Mouse (Mus musculus) brown adipose tissue, adult 24 weeks (tissue): ENCODE results near the gene Morc3. TPM values are rescaled to one million over a fixed set of nuclear protein-coding genes. Genes with fewer than 3 reads are reported as not detected.

Experiments used
- H3K27ac ChIP-seq: fragments of 200-500 bp; replicated peaks from 2 replicates; pipeline ENCODE4 v1.5.1; 2012; ENCODE audit warnings: low read depth, mild to moderate bottlenecking, low read length
- H3K4me1 ChIP-seq: fragments of 200-500 bp; 2 replicates; pipeline ENCODE4 v1.6.1; 2012; ENCODE audit warnings: low read length, mixed read lengths; ENCODE audit not compliant: control insufficient read depth, insufficient read depth, insufficient read length
- H3K4me3 ChIP-seq: fragments of 200-500 bp; 2 replicates; pipeline ENCODE4 v1.5.1; 2012; ENCODE audit warnings: low read depth, mild to moderate bottlenecking, low read length, moderate library complexity; ENCODE audit not compliant: insufficient read depth
- polyA plus RNA-seq: library from polyadenylated mRNA; stranded (reverse); fragments of >200 nt; gene quantifications from 2 replicates; pipeline ENCODE4 v1.2.4, GENCODE M21; 2012; ENCODE audit not compliant: missing spikeins, insufficient read depth, insufficient read length

The Morc3 gene
- polyA plus RNA-seq, 1 experiment = 9.4 TPM

DNA sequence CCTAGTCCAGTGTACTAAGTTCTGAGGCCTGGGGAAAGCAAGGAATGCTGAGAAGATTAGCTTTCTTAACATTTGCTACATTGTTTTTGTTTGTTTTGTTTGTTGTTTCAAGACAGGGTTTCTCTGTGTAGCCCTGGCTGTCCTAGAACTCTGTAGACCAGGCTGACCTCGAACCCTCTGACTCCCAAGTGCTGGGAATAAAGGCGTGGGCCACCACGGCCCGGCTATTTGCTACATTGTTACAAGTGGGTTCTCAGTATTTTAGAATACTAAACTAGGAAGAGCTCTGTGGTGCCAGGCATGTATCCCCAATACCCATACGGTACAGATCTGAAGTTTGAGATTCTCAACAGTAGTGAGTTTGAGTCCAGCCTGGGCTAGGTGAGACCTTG lies 52.8 kb downstream of the Morc3 start:
- peak overlapping the region; percentile 70 for H3K4me3 ChIP-seq
- H3K4me1 ChIP-seq = no peaks in the 10 kb centered on the region
- no peak overlapping the region for H3K27ac ChIP-seq

DNA sequence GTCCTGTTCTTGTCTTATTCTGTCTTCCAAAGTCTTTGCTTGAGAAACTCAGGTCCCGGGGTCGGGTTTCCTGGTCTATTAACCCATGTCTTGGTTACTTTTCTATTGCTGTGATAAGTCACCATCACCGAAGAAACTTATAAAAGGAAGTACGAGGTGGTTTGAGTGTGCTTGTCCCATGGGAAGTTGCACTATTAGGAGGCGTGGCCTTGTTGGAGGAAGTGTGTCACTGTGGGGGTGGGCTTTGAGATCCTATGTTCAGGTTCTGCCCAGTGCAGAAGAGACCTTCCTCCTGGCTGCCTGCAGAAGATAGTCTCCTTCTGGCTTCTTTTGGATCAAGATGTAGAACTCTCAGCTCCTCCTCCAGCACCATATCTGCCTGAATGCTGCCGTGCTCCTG lies 56.6 kb downstream of the Morc3 start:
- H3K4me1 ChIP-seq = no peaks in the 10 kb centered on the region
- H3K27ac ChIP-seq = no peak overlapping the region
- no peak overlapping the region for H3K4me3 ChIP-seq

DNA sequence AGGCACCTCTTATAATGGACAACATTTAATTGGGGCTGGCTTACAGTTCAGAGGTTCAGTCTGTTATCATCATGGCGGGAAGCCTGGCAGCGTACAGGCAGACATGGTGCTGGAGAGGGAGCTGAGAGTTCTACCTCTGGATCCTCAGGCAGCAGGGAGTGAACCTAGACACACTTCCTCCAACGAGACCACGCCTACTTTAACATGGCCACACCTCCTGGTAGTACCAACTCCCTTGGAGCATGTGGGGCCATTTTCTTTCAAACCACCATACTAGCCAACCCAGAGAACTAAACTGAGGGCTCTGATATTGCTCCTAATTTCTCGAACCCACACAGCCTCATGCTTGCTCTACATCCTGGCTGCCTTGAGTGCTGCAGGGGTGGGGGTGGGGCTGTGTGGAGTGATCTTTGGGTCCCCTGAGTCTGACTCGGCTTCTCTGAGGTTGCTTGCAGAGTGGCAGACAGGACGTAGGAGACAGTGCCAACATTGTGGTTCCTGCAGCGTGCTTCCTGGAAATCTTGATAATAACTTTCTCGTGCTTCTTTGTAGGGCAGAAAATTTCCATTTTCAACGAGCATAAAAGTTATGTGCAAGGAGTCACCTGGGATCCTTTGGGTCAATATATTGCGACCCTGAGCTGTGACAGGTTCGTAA lies 59.2 kb downstream of the Morc3 start:
- Histone ChIP-seq H3K4me3 (no peak overlapping the region), H3K27ac (no peak overlapping the region), H3K4me1 (no peaks in the 10 kb centered on the region)

DNA sequence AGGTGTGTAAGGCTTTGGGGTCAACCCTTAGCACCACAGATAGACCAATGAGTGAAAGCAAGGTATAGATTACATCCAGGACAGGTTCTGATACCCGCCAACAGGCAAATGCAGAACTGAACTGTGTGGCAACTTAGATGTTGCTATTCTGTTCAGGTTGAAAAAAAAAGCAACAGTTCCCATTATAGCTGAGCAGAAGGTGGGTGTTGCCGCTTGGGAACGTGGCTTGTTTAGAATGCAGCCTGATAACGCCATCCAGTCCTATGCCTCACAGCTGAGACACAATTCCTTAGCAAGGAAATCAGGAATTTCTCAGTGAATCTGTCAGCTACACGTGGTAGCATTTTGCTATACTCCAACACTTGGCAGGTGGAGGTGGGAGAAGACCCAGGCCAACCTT lies 61.4 kb downstream of the Morc3 start:
- H3K4me1 ChIP-seq = no peaks in the 10 kb centered on the region
- no peak overlapping the region for H3K4me3 ChIP-seq
- no peak overlapping the region for H3K27ac ChIP-seq

DNA sequence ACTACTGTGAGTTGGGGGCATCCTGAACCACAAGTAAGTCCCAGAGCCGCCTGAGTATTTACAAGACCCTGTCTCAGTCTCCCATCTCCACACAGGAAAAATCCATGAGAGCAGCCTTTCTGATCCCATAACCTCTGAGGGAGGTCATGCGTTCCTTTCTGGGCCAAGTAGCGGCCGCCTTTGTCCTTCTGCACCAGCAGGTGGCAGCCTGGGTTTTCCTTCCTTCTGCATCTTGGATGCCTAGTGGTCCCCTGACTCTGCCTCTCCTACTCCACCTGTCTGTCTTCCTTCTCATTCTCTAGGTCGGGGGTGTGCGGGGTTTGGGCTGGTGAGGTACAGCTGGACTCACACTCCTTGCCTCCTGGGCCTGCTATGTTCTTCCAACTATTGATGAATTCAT lies 71.1 kb downstream of the Morc3 start:
- Histone ChIP-seq H3K4me3 (no peak overlapping the region), H3K27ac (no peak overlapping the region), H3K4me1 (no peaks in the 10 kb centered on the region)

DNA sequence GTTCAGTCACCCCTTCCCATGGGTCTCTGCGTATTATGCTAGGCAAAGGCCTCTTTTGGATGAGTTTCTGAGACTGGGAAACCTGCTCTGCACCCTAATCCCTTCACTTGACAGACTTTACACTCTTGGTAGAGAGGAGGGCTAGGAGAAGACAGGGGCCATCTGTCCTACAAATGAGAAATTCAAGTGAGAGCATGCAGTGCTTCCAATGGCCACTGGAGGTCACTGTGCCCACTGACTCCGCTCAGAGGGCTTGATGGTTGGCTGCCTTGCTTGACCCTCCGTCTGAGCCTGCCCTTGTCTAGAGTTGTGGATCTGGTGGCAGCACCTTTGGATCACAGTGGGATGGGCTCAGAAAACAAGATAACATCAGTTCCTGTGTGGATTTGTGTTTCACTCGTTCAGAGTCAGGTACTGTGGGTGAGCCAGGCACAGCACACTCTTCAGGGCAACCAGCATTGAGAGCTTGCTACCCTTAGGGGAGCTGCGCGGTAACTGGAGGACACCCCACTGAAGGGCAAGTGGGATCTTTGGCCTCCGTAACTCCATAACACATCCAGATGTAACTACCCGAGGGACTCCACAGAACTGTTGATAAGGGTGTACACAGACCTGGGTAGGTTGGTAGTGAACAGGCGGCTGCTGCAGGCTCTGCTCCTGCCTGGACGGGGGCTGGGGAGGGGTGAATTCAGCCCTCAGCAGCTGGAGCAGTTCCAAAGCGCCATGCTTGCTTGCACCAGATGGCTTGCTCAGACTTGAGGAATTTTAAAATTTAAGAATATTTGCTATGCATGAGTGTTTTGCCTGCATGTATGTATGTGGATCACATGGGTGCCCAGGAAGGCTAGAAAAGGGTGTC lies 74.5 kb downstream of the Morc3 start:
- H3K4me3 ChIP-seq = no peak overlapping the region
- no peaks in the 10 kb centered on the region for H3K4me1 ChIP-seq
- no peak overlapping the region for H3K27ac ChIP-seq

DNA sequence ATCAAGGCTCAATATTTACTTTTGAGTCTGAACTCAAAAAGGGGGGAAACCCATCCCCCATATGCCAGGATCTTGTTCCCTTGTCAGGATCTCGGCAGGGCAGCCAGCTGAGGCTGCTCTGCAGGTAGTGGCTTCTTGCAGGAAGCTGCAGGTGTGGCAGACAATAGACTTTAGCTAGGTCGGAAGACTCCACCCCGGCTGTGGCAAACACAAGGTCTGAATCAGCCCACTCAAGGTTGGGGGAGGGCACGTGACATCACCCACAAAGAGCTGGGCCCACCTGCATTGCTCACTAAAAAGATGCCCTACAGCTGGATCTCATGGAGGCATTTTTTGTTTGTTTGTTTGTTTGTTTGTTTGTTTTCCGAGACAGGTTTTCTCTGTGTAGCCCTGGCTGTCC lies 75.8 kb downstream of the Morc3 start:
- no peak overlapping the region for H3K4me3 ChIP-seq
- no peaks in the 10 kb centered on the region for H3K4me1 ChIP-seq
- no peak overlapping the region for H3K27ac ChIP-seq

DNA sequence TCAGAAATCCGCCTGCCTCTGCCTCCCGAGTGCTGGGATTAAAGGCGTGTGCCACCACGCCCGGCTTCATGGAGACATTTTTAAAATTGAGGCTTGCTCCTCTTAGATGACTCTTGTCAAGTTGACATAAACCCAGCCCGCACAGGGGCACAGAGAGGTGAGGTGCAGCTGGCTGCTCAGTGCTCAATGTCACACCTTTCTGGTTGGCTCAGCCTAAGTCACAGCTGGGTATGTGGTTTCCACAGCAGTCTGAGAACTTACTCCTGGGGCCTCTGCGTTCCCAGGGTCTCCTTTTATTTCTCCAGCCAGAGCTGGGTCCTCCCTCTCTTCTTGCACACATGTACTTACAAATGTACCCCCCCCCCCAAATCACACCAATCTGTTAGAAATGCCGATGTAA lies 76.3 kb downstream of the Morc3 start:
- H3K4me1 ChIP-seq = no peaks in the 10 kb centered on the region
- no peak overlapping the region for H3K4me3 ChIP-seq
- no peak overlapping the region for H3K27ac ChIP-seq

DNA sequence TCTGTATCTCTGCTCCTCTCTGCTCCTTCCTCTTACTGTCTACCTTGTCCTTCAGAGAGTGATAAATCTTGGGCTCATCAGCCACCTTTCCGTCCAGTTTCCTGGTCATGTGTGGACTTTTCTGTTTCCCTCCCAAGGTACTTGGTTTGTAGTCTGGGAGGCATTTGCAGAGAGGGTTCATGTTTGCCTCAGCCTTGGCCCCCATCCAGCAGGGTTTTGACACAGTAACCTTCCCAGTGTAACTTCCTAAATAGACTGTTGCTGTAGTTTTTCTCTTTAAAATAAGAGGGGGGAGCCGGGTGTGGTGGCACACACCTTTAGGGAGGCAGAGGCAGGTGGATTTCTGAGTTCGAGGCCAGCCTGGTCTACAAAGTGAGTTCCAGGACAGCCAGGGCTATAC lies 78.0 kb downstream of the Morc3 start:
- Histone ChIP-seq H3K4me1 (no peaks in the 10 kb centered on the region), H3K4me3 (no peak overlapping the region), H3K27ac (no peak overlapping the region)

DNA sequence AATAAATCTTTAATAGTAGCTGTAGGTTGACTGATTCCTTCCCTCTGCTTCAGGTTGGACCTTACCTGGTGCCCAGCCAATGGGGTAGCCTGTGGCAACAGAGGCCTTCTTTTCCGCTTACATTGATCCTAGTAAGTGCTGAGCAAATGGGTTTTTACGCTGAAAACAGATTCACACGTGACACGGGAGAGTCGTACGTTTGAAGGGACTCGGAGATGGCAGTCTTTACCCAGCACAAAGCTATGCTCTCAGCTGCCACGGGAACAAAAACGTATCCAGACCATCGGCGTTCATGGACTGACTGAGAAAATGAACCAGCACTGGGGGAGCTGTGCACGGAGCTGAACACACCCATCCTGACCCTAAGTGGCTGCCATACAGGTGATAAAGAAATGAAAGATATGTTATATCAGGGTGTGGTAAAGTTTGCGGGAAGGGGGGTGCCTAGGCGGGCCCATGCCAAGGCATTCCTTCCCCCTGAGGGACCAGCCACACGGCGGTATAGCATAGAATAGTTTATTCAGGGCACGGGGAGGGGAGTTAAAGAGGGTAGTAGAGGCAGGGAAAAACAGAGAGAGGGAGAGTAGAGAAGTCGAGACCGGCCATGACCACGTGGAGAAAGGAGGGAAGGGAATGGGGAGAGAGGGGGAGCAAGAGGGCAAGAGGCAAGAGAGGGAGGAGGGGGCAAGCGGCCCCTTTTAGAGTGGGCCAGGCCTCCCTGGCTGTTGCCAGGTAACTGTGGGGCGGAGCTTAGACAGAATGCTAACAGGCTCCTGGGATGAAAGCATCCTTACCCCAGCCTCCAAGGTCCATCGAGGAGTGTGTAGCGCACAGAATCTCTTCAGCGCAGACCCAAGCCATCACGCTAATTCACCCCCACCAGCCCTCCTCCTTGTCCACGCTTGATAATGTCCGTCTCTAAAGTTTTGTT lies 79.1 kb downstream of the Morc3 start:
- H3K4me1 ChIP-seq = no peaks in the 10 kb centered on the region
- no peak overlapping the region for H3K4me3 ChIP-seq
- H3K27ac ChIP-seq = no peak overlapping the region

DNA sequence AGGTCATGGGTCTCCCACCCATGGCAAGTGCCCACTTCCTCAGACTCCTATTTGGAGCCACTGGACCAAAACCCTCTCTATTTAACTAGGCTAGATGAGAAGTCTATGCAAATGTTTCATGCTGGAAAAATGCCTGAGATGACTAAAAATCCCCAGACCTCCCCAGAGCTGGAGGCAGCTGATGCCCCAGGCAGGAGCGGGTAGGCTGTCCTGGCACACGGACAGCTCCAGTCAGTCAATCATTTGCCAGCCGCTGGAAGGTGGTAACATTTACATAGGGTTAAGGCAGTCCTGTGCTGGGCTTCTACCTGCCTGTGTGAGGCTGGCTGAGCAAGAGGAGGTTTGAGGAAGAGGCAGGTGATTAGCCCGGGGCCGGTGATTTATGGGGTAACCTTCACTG lies 80.2 kb downstream of the Morc3 start:
- Histone ChIP-seq H3K4me1 (no peaks in the 10 kb centered on the region), H3K4me3 (no peak overlapping the region), H3K27ac (no peak overlapping the region)

DNA sequence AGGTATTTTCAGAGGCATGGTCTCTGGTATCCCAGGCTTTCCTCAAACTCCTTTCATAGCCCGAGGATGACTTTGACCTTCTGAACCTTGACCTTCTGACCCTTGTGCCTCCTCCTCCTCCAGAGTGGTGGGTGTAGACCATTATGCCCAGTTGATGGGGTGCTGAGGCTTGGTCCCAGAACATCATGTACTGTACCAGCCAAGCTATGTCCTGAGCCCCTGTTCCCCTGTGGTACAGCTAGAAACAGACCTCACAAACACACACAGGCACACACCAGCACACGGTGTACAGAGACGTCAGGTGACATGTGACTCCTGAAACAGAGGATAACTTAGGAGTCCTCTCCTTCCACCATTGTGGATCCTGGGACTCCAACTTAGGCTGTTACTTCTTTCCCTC lies 80.9 kb downstream of the Morc3 start:
- Histone ChIP-seq H3K4me3 (no peak overlapping the region), H3K4me1 (no peaks in the 10 kb centered on the region), H3K27ac (no peak overlapping the region)

DNA sequence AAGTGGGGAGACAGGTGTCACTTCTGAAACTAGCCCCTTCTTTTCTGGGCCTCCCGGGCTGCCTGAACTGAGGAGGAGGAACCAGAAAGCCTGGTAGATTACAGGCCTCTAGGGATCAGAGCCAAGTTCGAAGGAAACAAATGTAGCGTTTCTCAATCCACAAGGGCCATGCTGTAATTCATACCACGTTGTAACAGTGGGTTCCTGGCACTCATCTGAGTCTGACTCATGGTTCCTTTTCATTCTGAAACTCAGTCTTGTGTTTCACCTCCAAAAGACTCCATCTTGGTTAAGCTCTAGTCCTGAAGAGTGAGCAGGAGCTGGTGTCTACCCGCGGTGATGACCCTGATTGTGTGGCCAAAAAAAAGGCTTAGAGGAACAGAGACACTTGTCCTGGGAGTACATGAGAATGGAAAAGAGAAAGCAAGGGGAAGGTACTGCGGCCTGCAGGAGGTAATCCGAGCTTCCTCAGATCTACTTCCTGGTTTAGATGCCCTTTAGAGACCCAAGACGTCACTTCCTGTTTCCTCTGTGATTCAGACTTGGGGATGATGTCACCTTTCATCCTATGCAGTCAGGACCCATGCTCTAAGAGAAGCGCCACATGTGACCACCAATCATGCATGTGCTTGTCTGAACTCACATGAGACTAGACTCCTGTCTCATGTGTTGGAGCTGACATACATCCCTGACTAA lies 82.1 kb downstream of the Morc3 start:
- no peaks in the 10 kb centered on the region for H3K4me1 ChIP-seq
- no peak overlapping the region for H3K4me3 ChIP-seq
- 0 out of 2 replicates have a peak overlapping the region, but pooled peaks have one; percentile 54 for H3K27ac ChIP-seq

DNA sequence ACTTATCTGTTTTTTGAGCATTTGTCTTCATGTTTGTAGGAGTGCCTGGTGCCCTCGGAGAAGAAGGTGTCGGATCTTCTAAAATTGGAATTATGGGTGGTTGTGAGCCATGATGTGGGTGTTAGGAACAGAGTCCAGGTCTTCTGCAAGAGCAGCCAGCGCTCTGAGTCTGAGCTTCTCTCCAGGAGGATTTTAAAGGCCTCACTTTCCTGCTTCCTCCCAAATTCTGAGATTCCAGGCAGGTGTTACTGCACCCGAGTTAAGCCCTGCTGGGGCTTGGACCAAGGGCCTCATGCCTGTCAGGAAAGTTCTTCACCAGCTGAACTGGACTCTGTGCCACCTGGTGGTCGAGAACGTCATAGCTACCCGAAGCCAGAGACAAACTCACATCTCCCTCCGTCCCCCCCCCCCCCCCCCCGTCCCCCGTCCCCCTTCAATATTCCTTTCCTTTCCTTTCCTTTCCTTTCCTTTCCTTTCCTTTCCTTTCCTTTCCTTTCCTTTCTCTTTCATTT lies 83.5 kb downstream of the Morc3 start:
- H3K4me1 ChIP-seq = no peaks in the 10 kb centered on the region
- no peak overlapping the region for H3K4me3 ChIP-seq
- H3K27ac ChIP-seq = no peak overlapping the region
